Mouse (Mus musculus) liver, embryonic 13.5 days (tissue): ENCODE results near the gene Gsdme. TPM values are rescaled to one million over a fixed set of nuclear protein-coding genes. Genes with fewer than 3 reads are reported as not detected.

Experiments
- polyA plus RNA-seq: library from polyadenylated mRNA; unstranded; fragments of >200 nt; fragmentation: Nextera tagmentation; extraction: Ambion mirVana; gene quantifications from 2 replicates; pipeline ENCODE4 v1.2.1, GENCODE M21; 2015

The Gsdme gene
- polyA plus RNA-seq, 1 experiment from 2014 or later = 15.2 TPM

Other genes with a start within 250 kb of the Gsdme start
- 43.1 and 47.5 TPM in 2 replicates for gene Mpp6, start 153.6 kb downstream of the Gsdme start, polyA plus RNA-seq
- 0.70 and 1.6 TPM in 2 replicates for gene Osbpl3, start 192.3 kb upstream of the Gsdme start, polyA plus RNA-seq